Mouse (Mus musculus) olfactory bulb, adult 2 months (tissue): ENCODE measurements around the gene Gpr137c. TPM values are rescaled to one million over a fixed set of nuclear protein-coding genes. Genes with fewer than 3 reads are reported as not detected.

Experiments
- H3K27ac ChIP-seq: fragments of 200-500 bp; 2 replicates; pipeline ENCODE4 v1.5.1; 2012; ENCODE audit warnings: low read depth, low read length; ENCODE audit not compliant: insufficient read depth
- H3K4me1 ChIP-seq: fragments of 200-500 bp; 2 replicates; pipeline ENCODE4 v1.6.1; 2012; ENCODE audit warnings: low read length; ENCODE audit not compliant: control insufficient read depth, insufficient read depth
- H3K4me3 ChIP-seq: fragments of 200-500 bp; 2 replicates; pipeline ENCODE4 v1.5.1; 2012; ENCODE audit warnings: mild to moderate bottlenecking, low read depth, low read length, moderate library complexity; ENCODE audit not compliant: insufficient read depth
- CTCF ChIP-seq: fragments of 200-500 bp; IDR thresholded peaks from 2 replicates; pipeline ENCODE4 v1.5.1; 2012; ENCODE audit warnings: low read depth, mild to moderate bottlenecking, low read length, moderate library complexity; ENCODE audit not compliant: insufficient read depth
- POLR2A ChIP-seq: fragments of 200-500 bp; IDR thresholded peaks from 2 replicates; pipeline ENCODE4 v1.6.1; 2012; ENCODE audit warnings: mild to moderate bottlenecking, low read depth, low read length, moderate library complexity; ENCODE audit not compliant: insufficient read depth
- WGBS: fragments of 180-500 bp; shearing (Covaris S2); methylation state at CpG from one replicate; pipeline ENCODE4 v1.1.7; 2018; 5-methylcytosine and 5-hydroxymethylcytosine counted together
- polyA plus RNA-seq: library from polyadenylated mRNA; stranded (reverse); fragments of >200 nt; gene quantifications from 2 replicates; pipeline ENCODE4 v1.2.4, GENCODE M21; 2012; ENCODE audit warnings: low replicate concordance; ENCODE audit not compliant: missing spikeins, insufficient read depth, insufficient read length

The Gpr137c gene
- polyA plus RNA-seq, 1 experiment: not detected

- peaks cover 6% of the 10 kb centered on the region; the same call in 1 of the 2 replicates for H3K4me1 ChIP-seq
- no peak overlapping the region for H3K27ac ChIP-seq
- no peak for TF ChIP-seq CTCF
- TF ChIP-seq POLR2A: no peak
- 77% methylated on average over 5 of the region's 5 CpGs for WGBS
- H3K4me3 ChIP-seq: peak overlapping the region; percentile 30
These were observed 97.4 kb downstream of the Gpr137c start for GRCm38 (mm10) chr14:45316927-45317326.

GRCm38 (mm10) chr14:45317921-45318411 is 98.4 kb downstream of the Gpr137c start:
- TF ChIP-seq CTCF: no peak
- TF ChIP-seq POLR2A: no peak
- H3K4me3 ChIP-seq: peak overlapping the region; percentile 89
- under 1% methylated on average over 38 of the region's 38 CpGs for WGBS
- peaks cover 6% of the 10 kb centered on the region; the same call in 1 of the 2 replicates for H3K4me1 ChIP-seq
- peak overlapping the region; percentile 62 for H3K27ac ChIP-seq

GRCm38 (mm10) chr14:45318426-45319236 is 99.1 kb downstream of the Gpr137c start, which contains the start of gene Ero1l:
Ero1l (minus strand) TSS chr14:45318771.
- WGBS: 1% methylated on average over 70 of the region's 74 CpGs
- peak within 1 kb of the TSS; percentile 62 for H3K27ac ChIP-seq
- H3K4me3 ChIP-seq: peak within 1 kb of the TSS; percentile 89
- TF ChIP-seq CTCF (no peak), POLR2A (peak; percentile 92)
- peaks cover 6% of the 10 kb centered on the region; the same call in 1 of the 2 replicates for H3K4me1 ChIP-seq

- WGBS: 58% methylated on average over 3 of the region's 3 CpGs
- Histone ChIP-seq H3K27ac (no peak overlapping the region), H3K4me1 (peaks cover 6% of the 10 kb centered on the region; the same call in 1 of the 2 replicates), H3K4me3 (no peak overlapping the region)
- TF ChIP-seq POLR2A (no peak), CTCF (no peak)
These were observed 99.7 kb downstream of the Gpr137c start for GRCm38 (mm10) chr14:45319237-45319610.

GRCm38 (mm10) chr14:45320111-45320510 is 100.6 kb downstream of the Gpr137c start:
- Histone ChIP-seq H3K4me3 (no peak overlapping the region), H3K4me1 (peaks cover 6% of the 10 kb centered on the region; the same call in 1 of the 2 replicates), H3K27ac (no peak overlapping the region)
- 83% methylated on average over 4 of the region's 4 CpGs for WGBS
- TF ChIP-seq CTCF (no peak), POLR2A (no peak)

GRCm38 (mm10) chr14:45321067-45321466 is 101.5 kb downstream of the Gpr137c start:
- no peak for TF ChIP-seq CTCF
- TF ChIP-seq POLR2A: no peak
- H3K4me1 ChIP-seq: peaks cover 5% of the 10 kb centered on the region; the same call in 1 of the 2 replicates
- no peak overlapping the region for H3K4me3 ChIP-seq
- 89% methylated on average over 3 of the region's 3 CpGs for WGBS
- H3K27ac ChIP-seq: no peak overlapping the region

GRCm38 (mm10) chr14:45321622-45322021 is 102.1 kb downstream of the Gpr137c start:
- no peak overlapping the region for H3K27ac ChIP-seq
- peaks cover 3% of the 10 kb centered on the region; the same call in 1 of the 2 replicates for H3K4me1 ChIP-seq
- 67% methylated on average over 5 of the region's 5 CpGs for WGBS
- no peak overlapping the region for H3K4me3 ChIP-seq
- no peak for TF ChIP-seq CTCF
- no peak for TF ChIP-seq POLR2A

- H3K4me1 ChIP-seq: no peaks in the 10 kb centered on the region
- TF ChIP-seq POLR2A: no peak
- TF ChIP-seq CTCF: no peak
- H3K4me3 ChIP-seq: no peak overlapping the region
- WGBS: 85% methylated on average over 2 of the region's 2 CpGs
- no peak overlapping the region for H3K27ac ChIP-seq
These were observed 102.9 kb downstream of the Gpr137c start for GRCm38 (mm10) chr14:45322450-45322849.

GRCm38 (mm10) chr14:45323320-45323719 is 103.8 kb downstream of the Gpr137c start:
- 92% methylated on average over 3 of the region's 3 CpGs for WGBS
- Histone ChIP-seq H3K4me3 (no peak overlapping the region), H3K4me1 (no peaks in the 10 kb centered on the region), H3K27ac (no peak overlapping the region)
- TF ChIP-seq CTCF (no peak), POLR2A (no peak)
